Mouse (Mus musculus): ENCODE data around the gene Pias4. TPM values are rescaled to one million over a fixed set of nuclear protein-coding genes. Genes with fewer than 3 reads are reported as not detected.
"Not testable (repeated sequence)": the region's sequence is repeated elsewhere in the genome, so short reads cannot be mapped to it uniquely, and the experiment has no call there.

Gene Pias4
- 53.3 and 56.9 TPM in 2 replicates for polyA plus RNA-seq (2014; fragmentation: Nextera tagmentation; extraction: Ambion mirVana)

DNA sequence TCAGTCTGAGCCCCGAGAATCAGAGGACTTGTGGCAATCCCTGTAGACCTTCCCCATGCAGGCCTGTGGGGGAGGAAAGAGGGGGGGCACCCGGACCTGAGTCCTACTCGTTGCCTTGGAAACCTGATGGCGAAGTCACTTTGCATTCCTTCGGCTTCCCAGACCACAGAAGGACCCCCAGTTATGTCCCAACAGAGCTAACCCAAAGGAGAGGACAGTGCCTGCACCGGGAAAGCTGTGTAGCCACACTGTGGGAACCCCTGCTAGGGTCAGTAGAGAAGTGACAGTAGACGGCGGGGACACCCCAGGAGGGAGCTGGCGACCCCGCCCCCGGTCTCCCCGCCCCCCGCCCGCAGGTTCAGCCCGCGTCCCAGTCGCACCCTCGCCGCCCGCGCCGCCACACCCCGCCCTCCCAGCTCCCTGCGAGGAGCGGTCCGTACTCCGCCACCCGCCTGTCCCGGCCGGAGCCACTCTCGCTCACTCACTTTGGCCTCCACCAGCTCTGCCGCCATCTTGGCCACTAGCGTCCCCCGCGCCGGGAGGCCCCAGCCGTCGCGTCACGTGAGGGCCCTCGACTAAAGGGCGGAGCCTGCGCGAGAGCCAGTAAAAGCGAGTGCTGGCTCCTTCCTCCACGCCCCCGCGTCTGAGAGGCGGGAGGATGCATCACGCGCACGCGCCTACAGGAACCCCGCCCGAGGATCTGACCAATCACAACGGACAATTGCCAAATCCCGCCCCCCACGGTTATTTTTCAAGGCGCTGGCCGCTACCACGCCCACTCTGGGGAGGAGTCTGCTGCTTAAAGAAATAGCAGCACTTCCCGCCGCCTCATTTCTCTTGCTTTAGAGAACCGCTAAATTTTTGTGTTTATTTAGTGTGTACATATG is at the start of gene Pias4:
Gene Pias4 (minus strand): TSS at position 724 of the 887 bp plus-strand sequence.
- peak; percentile 87 for ATAC-seq (ENCODE audit: insufficient number of reproducible peaks, low FRiP score, low TSS enrichment, low read depth)
- H3K9ac ChIP-seq (ENCODE audit: low read length): peak within 1 kb of the TSS; percentile 81
- H3K4me1 ChIP-seq (ENCODE audit: control insufficient read depth, insufficient read depth, low read length): peaks cover 12% of the 10 kb centered on the region
- under 1% methylated on average over 53 of the region's 64 CpGs for WGBS
- H3K9me3 ChIP-seq (ENCODE audit: control insufficient read depth, low read length): no peaks in the 10 kb centered on the region
- no peaks in the 10 kb centered on the region for H3K27me3 ChIP-seq (ENCODE audit: control insufficient read depth, insufficient read depth, low read length)
- peak; percentile 100 for DNase-seq (ENCODE audit: low spot score)
- peak within 1 kb of the TSS; percentile 38; the same call in 1 of the 2 replicates for H3K27ac ChIP-seq (replicated peaks; ENCODE audit: low read depth, low read length)
- peaks cover 5% of the 10 kb centered on the region for H3K36me3 ChIP-seq (ENCODE audit: control insufficient read depth, insufficient read depth, low read length)
- peak within 1 kb of the TSS; percentile 91 for H3K4me2 ChIP-seq (ENCODE audit: low read depth, severe bottlenecking)
- peak within 1 kb of the TSS; percentile 91 for H3K4me3 ChIP-seq (ENCODE audit: low read depth, low read length)

DNA sequence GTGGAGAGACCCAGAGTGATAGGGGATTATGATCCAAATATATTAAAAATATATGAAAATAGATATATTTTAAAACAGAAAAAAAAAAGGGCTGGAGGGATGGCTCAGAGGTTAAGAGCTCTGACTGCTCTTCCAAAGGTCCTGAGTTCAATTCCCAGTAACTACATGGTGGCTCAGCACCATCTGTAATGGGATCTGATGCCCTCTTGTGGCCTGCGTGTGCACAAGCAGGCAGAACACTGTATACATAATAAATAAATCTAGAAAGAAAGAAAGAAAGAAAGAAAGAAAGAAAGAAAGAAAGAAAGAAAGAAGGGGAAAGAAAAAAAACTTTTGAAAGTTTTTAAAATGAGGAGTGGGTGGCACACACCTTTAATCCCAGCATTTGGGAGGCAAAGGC is 49.5 kb upstream of the Pias4 start:
- H3K4me1 ChIP-seq (ENCODE audit: control insufficient read depth, insufficient read depth, low read length); ATAC-seq (ENCODE audit: insufficient number of reproducible peaks, low FRiP score, low TSS enrichment, low read depth); H3K9ac ChIP-seq (ENCODE audit: low read length); H3K9me3 ChIP-seq (ENCODE audit: control insufficient read depth, low read length); H3K36me3 ChIP-seq (ENCODE audit: control insufficient read depth, insufficient read depth, low read length); H3K27ac ChIP-seq (replicated peaks; ENCODE audit: low read depth, low read length); DNase-seq (ENCODE audit: low spot score); H3K27me3 ChIP-seq (ENCODE audit: control insufficient read depth, insufficient read depth, low read length); H3K4me2 ChIP-seq (ENCODE audit: low read depth, severe bottlenecking); H3K4me3 ChIP-seq (ENCODE audit: low read depth, low read length): not testable (repeated sequence)
- 22% methylated on average over 1 of the region's 1 CpGs for WGBS

- no peak overlapping the region for H3K9ac ChIP-seq (ENCODE audit: low read length)
- no peak overlapping the region for H3K4me2 ChIP-seq (ENCODE audit: low read depth, severe bottlenecking)
- no peaks in the 10 kb centered on the region for H3K4me1 ChIP-seq (ENCODE audit: control insufficient read depth, insufficient read depth, low read length)
- WGBS: 86% methylated on average over 6 of the region's 6 CpGs
- DNase-seq (ENCODE audit: low spot score) (no peak), ATAC-seq (ENCODE audit: insufficient number of reproducible peaks, low FRiP score, low TSS enrichment, low read depth) (no peak)
- no peaks in the 10 kb centered on the region for H3K36me3 ChIP-seq (ENCODE audit: control insufficient read depth, insufficient read depth, low read length)
- no peak overlapping the region for H3K4me3 ChIP-seq (ENCODE audit: low read depth, low read length)
- H3K27ac ChIP-seq (replicated peaks; ENCODE audit: low read depth, low read length): no peak overlapping the region
- H3K9me3 ChIP-seq (ENCODE audit: control insufficient read depth, low read length): no peaks in the 10 kb centered on the region; the same call in 1 of the 2 replicates
- no peaks in the 10 kb centered on the region for H3K27me3 ChIP-seq (ENCODE audit: control insufficient read depth, insufficient read depth, low read length)
Observed at GRCm38 (mm10) chr10:81216810-81217209, 49.1 kb upstream of the Pias4 start.

DNA sequence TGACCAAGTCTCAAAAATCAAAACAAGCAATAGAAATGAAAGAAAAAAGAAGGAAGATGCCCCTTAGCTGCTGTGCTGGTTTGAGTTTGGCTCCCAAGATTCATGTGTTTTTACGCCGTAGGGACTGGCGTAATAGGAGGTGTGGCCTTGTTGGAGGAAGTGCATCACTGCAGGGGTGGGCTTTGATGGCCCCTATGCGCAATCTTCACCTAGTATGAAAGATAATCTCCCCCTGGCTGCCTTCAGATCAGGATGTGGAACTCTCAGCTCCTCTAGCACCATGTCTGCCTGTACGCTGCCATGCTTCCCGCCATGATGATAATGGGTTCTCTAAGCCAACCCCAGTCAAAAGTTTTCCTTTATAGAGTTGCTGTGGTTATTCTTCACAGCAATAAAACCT is 48.5 kb upstream of the Pias4 start:
- WGBS: 85% methylated on average over 6 of the region's 6 CpGs
- Histone ChIP-seq H3K4me1 (ENCODE audit: control insufficient read depth, insufficient read depth, low read length) (no peaks in the 10 kb centered on the region), H3K4me3 (ENCODE audit: low read depth, low read length) (no peak overlapping the region), H3K36me3 (ENCODE audit: control insufficient read depth, insufficient read depth, low read length) (no peaks in the 10 kb centered on the region), H3K27ac (replicated peaks; ENCODE audit: low read depth, low read length) (no peak overlapping the region), H3K27me3 (ENCODE audit: control insufficient read depth, insufficient read depth, low read length) (no peaks in the 10 kb centered on the region), H3K9ac (ENCODE audit: low read length) (no peak overlapping the region), H3K4me2 (ENCODE audit: low read depth, severe bottlenecking) (no peak overlapping the region), H3K9me3 (ENCODE audit: control insufficient read depth, low read length) (no peaks in the 10 kb centered on the region; the same call in 1 of the 2 replicates)
- DNase-seq (ENCODE audit: low spot score): no peak
- no peak for ATAC-seq (ENCODE audit: insufficient number of reproducible peaks, low FRiP score, low TSS enrichment, low read depth)

GRCm38 (mm10) chr10:81210154-81210553 is 42.4 kb upstream of the Pias4 start:
- Histone ChIP-seq H3K4me1 (ENCODE audit: control insufficient read depth, insufficient read depth, low read length) (no peaks in the 10 kb centered on the region), H3K9me3 (ENCODE audit: control insufficient read depth, low read length) (peaks cover 4% of the 10 kb centered on the region; the same call in 1 of the 2 replicates), H3K4me3 (ENCODE audit: low read depth, low read length) (no peak overlapping the region), H3K27me3 (ENCODE audit: control insufficient read depth, insufficient read depth, low read length) (no peaks in the 10 kb centered on the region), H3K36me3 (ENCODE audit: control insufficient read depth, insufficient read depth, low read length) (no peaks in the 10 kb centered on the region), H3K9ac (ENCODE audit: low read length) (no peak overlapping the region), H3K27ac (replicated peaks; ENCODE audit: low read depth, low read length) (no peak overlapping the region), H3K4me2 (ENCODE audit: low read depth, severe bottlenecking) (no peak overlapping the region)
- ATAC-seq (ENCODE audit: insufficient number of reproducible peaks, low FRiP score, low TSS enrichment, low read depth) (no peak), DNase-seq (ENCODE audit: low spot score) (no peak)
- WGBS: 96% methylated on average over 5 of the region's 5 CpGs

DNA sequence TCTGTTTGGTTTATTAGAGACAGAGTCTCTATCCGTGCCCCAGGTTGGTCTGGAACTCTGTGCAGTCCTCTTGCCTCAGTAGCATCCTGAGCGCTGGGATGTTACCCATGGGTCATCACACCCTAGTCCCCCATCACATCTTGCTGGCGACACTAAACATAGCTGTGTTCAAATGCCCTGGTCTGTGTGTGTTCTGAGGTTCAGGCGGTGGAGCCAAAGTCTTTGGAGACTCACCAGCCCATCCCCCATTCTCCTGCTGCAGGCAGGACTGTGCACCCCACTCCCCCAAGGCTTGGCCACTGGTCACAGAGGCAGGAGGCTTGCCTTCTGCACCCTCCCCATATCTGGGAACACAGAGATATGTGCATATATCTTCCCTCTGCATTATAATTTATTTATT is 36.4 kb upstream of the Pias4 start:
- DNase-seq (ENCODE audit: low spot score) (no peak), ATAC-seq (ENCODE audit: insufficient number of reproducible peaks, low FRiP score, low TSS enrichment, low read depth) (no peak)
- 74% methylated on average over 4 of the region's 4 CpGs for WGBS
- Histone ChIP-seq H3K27ac (replicated peaks; ENCODE audit: low read depth, low read length) (no peak overlapping the region), H3K4me2 (ENCODE audit: low read depth, severe bottlenecking) (no peak overlapping the region), H3K4me3 (ENCODE audit: low read depth, low read length) (no peak overlapping the region), H3K4me1 (ENCODE audit: control insufficient read depth, insufficient read depth, low read length) (no peaks in the 10 kb centered on the region), H3K9ac (ENCODE audit: low read length) (no peak overlapping the region), H3K27me3 (ENCODE audit: control insufficient read depth, insufficient read depth, low read length) (peaks cover 3% of the 10 kb centered on the region; the same call in 1 of the 2 replicates), H3K36me3 (ENCODE audit: control insufficient read depth, insufficient read depth, low read length) (no peaks in the 10 kb centered on the region), H3K9me3 (ENCODE audit: control insufficient read depth, low read length) (no peaks in the 10 kb centered on the region)

DNA sequence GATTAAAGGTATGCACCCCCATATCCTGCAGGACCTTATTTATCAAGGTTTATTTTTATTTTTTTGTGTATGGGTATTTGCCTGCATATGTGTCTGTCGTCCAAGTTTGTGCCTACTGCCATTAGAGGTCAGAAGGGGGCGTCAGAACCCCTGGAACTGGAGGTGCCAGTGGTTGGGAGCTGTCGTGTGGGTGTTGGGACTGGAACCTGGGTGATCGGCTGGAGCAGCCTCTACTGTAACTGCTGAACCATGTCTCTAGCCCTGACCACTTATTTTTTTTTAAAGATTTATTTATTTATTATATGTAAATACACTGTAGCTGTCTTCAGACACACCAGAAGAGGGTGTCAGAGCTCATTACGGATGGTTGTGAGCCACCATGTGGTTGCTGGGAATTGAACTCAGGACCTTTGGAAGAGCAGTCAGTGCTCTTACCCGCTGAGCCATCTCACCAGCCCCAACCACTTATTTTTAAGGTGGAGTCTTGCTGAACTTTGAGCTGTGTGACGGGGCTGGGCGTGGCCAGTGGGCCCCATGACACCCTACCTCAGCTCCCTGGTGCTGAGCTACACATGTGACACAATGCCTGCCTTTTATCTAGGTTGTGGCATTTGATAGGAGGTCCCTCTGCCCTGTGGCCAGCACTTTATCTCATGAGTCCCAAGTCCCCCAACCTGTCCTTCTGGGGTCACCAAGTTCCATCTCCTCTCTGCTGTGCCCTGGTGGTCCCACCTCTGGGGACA is 35.4 kb upstream of the Pias4 start:
- ATAC-seq (ENCODE audit: insufficient number of reproducible peaks, low FRiP score, low TSS enrichment, low read depth): no peak
- no peak overlapping the region for H3K9ac ChIP-seq (ENCODE audit: low read length)
- WGBS: 61% methylated on average over 8 of the region's 8 CpGs

More for the DNA sequence above, 35.4 kb upstream of the Pias4 start:
- Histone ChIP-seq H3K27ac (replicated peaks; ENCODE audit: low read depth, low read length) (no peak overlapping the region), H3K27me3 (ENCODE audit: control insufficient read depth, insufficient read depth, low read length) (peaks cover 3% of the 10 kb centered on the region; the same call in 1 of the 2 replicates), H3K4me1 (ENCODE audit: control insufficient read depth, insufficient read depth, low read length) (no peaks in the 10 kb centered on the region), H3K4me2 (ENCODE audit: low read depth, severe bottlenecking) (no peak overlapping the region), H3K4me3 (ENCODE audit: low read depth, low read length) (no peak overlapping the region), H3K36me3 (ENCODE audit: control insufficient read depth, insufficient read depth, low read length) (no peaks in the 10 kb centered on the region), H3K9me3 (ENCODE audit: control insufficient read depth, low read length) (no peaks in the 10 kb centered on the region)
- DNase-seq (ENCODE audit: low spot score): no peak
